Mouse (Mus musculus): ENCODE data around the gene Amph. TPM values are rescaled to one million over a fixed set of nuclear protein-coding genes. Genes with fewer than 3 reads are reported as not detected.

Gene Amph
- polyA plus RNA-seq, 1 experiment from 2014 or later: 2.4 TPM

- Histone ChIP-seq H3K4me2 (replicated peaks) (no peak overlapping the region), H3K4me1 (no peaks in the 10 kb centered on the region), H3K27ac (replicated peaks) (no peak overlapping the region), H3K4me3 (replicated peaks) (no peak overlapping the region), H3K9ac (no peak overlapping the region), H3K27me3 (no peaks in the 10 kb centered on the region), H3K36me3 (no peaks in the 10 kb centered on the region), H3K9me3 (replicated peaks) (no peaks in the 10 kb centered on the region)
- no peak for ATAC-seq (ENCODE audit: insufficient number of reproducible peaks, low FRiP score, low TSS enrichment, low read depth)
- 83% methylated on average over 4 of the region's 4 CpGs for WGBS
These were observed 246.8 kb downstream of the Amph start for GRCm38 (mm10) chr13:19194803-19195202.

DNA sequence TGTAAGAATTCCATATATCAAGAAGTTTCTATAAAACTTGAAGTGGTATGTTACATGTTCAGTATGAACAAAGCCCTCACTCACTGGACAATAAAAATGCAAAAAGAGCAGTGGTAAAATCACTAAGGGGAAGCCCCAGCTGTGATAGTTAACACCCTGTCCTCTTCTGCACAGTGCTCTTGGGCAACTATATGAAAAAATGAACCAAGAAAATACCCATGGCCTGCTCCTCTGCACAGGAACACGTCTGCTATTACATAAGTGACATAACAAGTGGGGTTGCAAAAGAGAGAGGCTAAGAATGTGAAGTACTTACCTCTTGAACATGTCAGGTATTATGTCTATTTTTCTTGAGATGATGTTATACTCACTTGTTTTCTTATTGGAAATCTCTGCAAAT, 247.5 kb downstream of the Amph start:
- H3K36me3 ChIP-seq: no peaks in the 10 kb centered on the region
- no peak for ATAC-seq (ENCODE audit: insufficient number of reproducible peaks, low FRiP score, low TSS enrichment, low read depth)
- no peak overlapping the region for H3K4me2 ChIP-seq (replicated peaks)
- H3K9ac ChIP-seq: no peak overlapping the region
- no peaks in the 10 kb centered on the region for H3K27me3 ChIP-seq
- 51% methylated on average over 1 of the region's 1 CpGs for WGBS
- H3K4me3 ChIP-seq (replicated peaks): no peak overlapping the region
- no peaks in the 10 kb centered on the region for H3K9me3 ChIP-seq (replicated peaks)
- no peaks in the 10 kb centered on the region for H3K4me1 ChIP-seq
- no peak overlapping the region for H3K27ac ChIP-seq (replicated peaks)

Other genes starting within 250 kb of the Amph start
- 67.0 and 68.5 TPM in 2 replicates for gene Vps41, start 230.9 kb upstream of the Amph start, polyA plus RNA-seq (2015; fragmentation: Nextera tagmentation; extraction: Ambion mirVana)